Mouse (Mus musculus): ENCODE measurements around the gene Tmem138. TPM values are rescaled to one million over a fixed set of nuclear protein-coding genes. Genes with fewer than 3 reads are reported as not detected.

Tmem138 gene
- polyA plus RNA-seq (2014; fragmentation: Nextera tagmentation; extraction: Ambion mirVana), result 58.7 and 62.3 TPM in 2 replicates

DNA sequence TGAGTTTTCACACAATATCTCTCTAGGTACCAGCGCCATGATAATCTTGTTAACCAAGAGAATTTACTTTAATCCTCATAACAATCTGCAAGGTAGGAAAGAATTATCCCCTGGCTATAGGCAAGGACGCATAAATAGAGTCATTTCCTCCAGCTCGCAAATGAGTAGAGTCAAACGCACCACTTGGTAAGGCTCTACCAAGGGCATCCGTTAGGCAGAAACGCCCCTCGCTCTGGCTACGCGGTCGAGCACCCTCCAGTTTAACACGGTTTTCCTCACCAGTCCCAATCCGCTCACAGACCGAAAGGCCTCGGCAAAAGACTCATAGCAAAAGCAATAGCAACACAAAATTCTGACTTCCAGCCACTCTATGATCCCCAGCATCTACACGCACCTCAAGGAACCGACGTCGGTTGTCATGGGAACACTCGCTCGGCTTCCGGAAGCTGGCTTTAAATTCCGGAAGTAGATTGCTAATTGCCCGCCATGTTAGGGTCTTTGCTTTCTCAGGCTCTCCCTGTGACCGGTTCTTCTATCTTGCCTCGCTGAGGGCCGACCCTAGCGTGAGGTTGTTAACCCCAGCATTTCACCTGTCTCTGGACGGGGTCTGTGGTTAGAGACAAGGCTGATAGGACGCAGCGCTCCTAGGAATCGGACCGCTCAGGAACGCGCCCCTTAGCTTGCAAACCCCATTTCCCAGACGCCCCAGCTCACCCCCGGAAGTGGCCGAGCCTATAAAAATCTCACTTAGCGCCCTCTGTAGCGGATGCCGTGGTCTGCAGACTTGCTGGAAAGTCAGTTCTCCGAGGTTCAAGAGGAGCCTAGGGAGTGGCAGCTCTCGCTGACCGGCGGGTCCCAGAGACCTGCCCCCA, at the start of gene Tmem138, which contains the start of gene Cyb561a3:
Gene Tmem138, minus strand, starts transcription at position 673 of the 872 bp plus-strand sequence.
Gene Cyb561a3, plus strand, starts transcription at position 483 of the 872 bp plus-strand sequence.
- peak; percentile 96 for ATAC-seq (ENCODE audit: low FRiP score)

DNA sequence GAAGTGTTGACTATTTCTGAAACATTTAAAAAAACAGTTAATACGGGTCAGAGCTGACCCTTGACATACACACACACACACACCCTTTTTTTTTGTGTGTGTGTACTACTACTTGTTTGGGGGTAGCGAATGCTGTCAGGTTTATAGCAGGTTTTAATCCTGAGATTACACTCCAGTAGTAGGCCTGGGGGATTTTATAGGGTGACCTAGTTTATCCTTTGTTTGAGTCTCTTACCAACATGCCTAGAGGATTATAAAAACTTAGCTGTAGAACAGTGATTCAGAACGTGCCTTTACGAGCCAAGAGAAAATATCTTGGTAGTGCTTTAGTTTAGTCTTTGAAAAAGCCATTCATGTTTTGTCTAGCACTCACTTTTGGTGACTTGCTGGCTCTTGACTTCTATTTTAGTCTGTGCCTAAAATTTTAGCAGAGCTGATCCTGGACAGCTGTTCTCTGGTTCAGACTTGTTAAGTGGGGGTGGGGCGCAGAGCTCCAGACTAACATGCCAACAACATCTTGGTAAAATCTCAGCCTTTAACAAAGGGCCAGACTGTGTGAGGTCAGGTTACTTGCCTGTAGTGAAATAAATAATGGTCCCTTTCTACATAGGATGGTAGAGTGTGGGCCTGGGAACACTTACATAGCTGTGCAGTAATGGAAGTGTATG, 31.5 kb upstream of the Tmem138 start:
- Histone ChIP-seq H3K9me3 (ENCODE audit: control insufficient read depth, low read length) (no peaks in the 10 kb centered on the region), H3K4me3 (ENCODE audit: low read depth, low read length) (no peak overlapping the region), H3K9ac (ENCODE audit: low read depth, low read length) (no peak overlapping the region), H3K27me3 (ENCODE audit: control insufficient read depth, insufficient read depth, low read length) (no peaks in the 10 kb centered on the region), H3K27ac (ENCODE audit: low read depth, low read length) (no peak overlapping the region), H3K4me1 (replicated peaks; ENCODE audit: control insufficient read depth, insufficient read depth, low read length) (no peaks in the 10 kb centered on the region), H3K36me3 (ENCODE audit: control insufficient read depth, insufficient read depth, low read length) (peaks cover 23% of the 10 kb centered on the region), H3K4me2 (replicated peaks; ENCODE audit: low read depth, low read length) (no peak overlapping the region)
- WGBS, result 96% methylated on average over 5 of the region's 5 CpGs
- ATAC-seq (ENCODE audit: low FRiP score) (no peak), DNase-seq (ENCODE audit: low spot score) (no peak)

More for the DNA sequence above, at the start of gene Tmem138, which contains the start of gene Cyb561a3:
- under 1% methylated on average over 44 of the region's 44 CpGs for WGBS
- no peaks in the 10 kb centered on the region for H3K9me3 ChIP-seq (ENCODE audit: control insufficient read depth, low read length)
- H3K4me3 ChIP-seq (ENCODE audit: low read depth, low read length), result peak within 1 kb of the TSS; percentile 60
- H3K4me1 ChIP-seq (replicated peaks; ENCODE audit: control insufficient read depth, insufficient read depth, low read length), result 0 out of 2 replicates have a peak, but pooled peaks cover 4% of the 10 kb centered on the region
- H3K4me2 ChIP-seq (replicated peaks; ENCODE audit: low read depth, low read length), result peak within 1 kb of the TSS; percentile 81
- peak within 1 kb of the TSS; percentile 85 for H3K27ac ChIP-seq (ENCODE audit: low read depth, low read length)
- no peaks in the 10 kb centered on the region for H3K27me3 ChIP-seq (ENCODE audit: control insufficient read depth, insufficient read depth, low read length)
- DNase-seq (ENCODE audit: low spot score), result peak; percentile 93
- no peaks in the 10 kb centered on the region for H3K36me3 ChIP-seq (ENCODE audit: control insufficient read depth, insufficient read depth, low read length)
- peak within 1 kb of the TSS; percentile 86 for H3K9ac ChIP-seq (ENCODE audit: low read depth, low read length)

DNA sequence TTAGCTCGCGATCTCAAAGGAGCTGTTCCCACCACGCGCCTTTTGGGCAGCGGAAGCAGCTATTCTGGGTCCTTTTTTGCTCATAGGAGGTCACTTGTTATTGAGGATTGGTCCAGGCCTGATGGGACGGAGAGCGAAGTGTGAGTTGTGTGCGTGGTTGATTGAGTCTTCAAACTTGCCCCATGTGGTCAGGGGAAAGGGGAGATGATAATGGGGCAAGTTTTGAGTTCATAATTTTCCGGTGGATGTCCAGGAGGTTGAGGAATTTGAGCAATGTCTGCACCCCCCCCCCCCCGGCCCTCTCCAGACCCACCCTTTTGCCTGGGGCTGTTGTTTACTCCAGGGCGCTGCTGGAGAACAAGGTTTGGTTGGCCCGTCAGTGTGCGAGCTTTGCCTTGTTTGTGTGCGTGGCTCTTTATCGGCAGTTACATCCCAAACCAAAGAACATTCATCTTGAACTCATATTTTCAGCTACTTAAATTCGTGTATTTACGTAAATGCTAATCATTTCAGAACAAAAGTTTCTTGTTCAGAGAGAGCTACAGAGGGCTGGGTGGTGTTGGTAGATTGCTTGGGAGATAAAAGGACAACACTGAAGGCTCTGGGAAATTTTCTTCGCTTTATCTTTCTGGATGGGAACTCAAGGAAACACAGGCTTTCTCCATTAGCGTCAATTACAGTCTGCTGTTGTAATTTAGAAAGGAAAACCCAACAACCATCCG, 28.9 kb upstream of the Tmem138 start:
- Histone ChIP-seq H3K9me3 (ENCODE audit: control insufficient read depth, low read length) (no peaks in the 10 kb centered on the region), H3K9ac (ENCODE audit: low read depth, low read length) (peak overlapping the region; percentile 92), H3K27me3 (ENCODE audit: control insufficient read depth, insufficient read depth, low read length) (no peaks in the 10 kb centered on the region), H3K4me2 (replicated peaks; ENCODE audit: low read depth, low read length) (peak overlapping the region; percentile 72), H3K4me3 (ENCODE audit: low read depth, low read length) (peak overlapping the region; percentile 95), H3K36me3 (ENCODE audit: control insufficient read depth, insufficient read depth, low read length) (peaks cover 10% of the 10 kb centered on the region; the same call in 1 of the 2 replicates), H3K27ac (ENCODE audit: low read depth, low read length) (peak overlapping the region; percentile 75), H3K4me1 (replicated peaks; ENCODE audit: control insufficient read depth, insufficient read depth, low read length) (no peaks in the 10 kb centered on the region)
- 0 out of 2 replicates have a peak, but pooled peaks have one; percentile 10 for ATAC-seq (ENCODE audit: low FRiP score)
- WGBS, result 7% methylated on average over 20 of the region's 20 CpGs
- no peak for DNase-seq (ENCODE audit: low spot score)

DNA sequence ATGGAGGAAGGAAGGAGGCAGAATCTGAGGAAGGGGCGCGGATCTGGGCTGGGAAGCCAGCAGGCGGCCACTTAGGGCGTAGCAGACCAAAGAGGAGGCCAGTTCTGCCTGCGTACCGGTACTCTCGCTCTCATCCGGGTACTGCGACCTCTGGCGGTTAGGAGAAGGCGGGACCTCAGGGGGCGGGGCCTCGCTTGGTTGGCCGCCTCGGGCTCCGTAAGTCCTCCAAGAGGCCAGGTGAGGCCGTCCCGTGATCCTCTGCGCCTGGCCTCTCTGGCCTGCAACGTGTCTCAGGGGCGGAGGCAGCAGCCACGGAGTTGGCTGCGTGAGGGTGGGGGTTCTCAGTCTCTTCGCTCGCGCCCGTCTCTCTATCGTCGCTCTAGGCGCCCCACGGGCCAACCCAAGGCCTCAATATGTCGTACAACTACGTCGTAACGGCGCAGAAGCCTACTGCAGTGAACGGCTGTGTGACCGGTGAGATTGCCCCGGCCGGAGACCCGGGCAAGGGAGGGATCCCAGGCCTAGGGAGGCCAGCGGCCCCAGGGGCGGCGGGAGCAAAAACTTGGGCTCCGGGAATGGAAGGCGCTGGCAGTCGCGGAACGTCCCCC, 28.2 kb upstream of the Tmem138 start, which contains the start of the genes Ddb1 and Tkfc:
Gene Ddb1, plus strand, starts transcription at position 35 of the 608 bp plus-strand sequence.
Gene Tkfc, minus strand, starts transcription at position 362 of the 608 bp plus-strand sequence.
- WGBS, result 0% methylated on average over 49 of the region's 49 CpGs
- H3K9ac ChIP-seq (ENCODE audit: low read depth, low read length), result peak within 1 kb of the TSS; percentile 92
- H3K4me1 ChIP-seq (replicated peaks; ENCODE audit: control insufficient read depth, insufficient read depth, low read length), result no peaks in the 10 kb centered on the region
- ATAC-seq (ENCODE audit: low FRiP score), result peak; percentile 96
- H3K27me3 ChIP-seq (ENCODE audit: control insufficient read depth, insufficient read depth, low read length), result no peaks in the 10 kb centered on the region
- no peaks in the 10 kb centered on the region for H3K9me3 ChIP-seq (ENCODE audit: control insufficient read depth, low read length)
- peak within 1 kb of the TSS; percentile 95 for H3K4me3 ChIP-seq (ENCODE audit: low read depth, low read length)
- peak; percentile 100 for DNase-seq (ENCODE audit: low spot score)
- H3K4me2 ChIP-seq (replicated peaks; ENCODE audit: low read depth, low read length), result peak within 1 kb of the TSS; percentile 72
- H3K36me3 ChIP-seq (ENCODE audit: control insufficient read depth, insufficient read depth, low read length), result 0 out of 2 replicates have a peak, but pooled peaks cover 7% of the 10 kb centered on the region
- peak within 1 kb of the TSS; percentile 75 for H3K27ac ChIP-seq (ENCODE audit: low read depth, low read length)

DNA sequence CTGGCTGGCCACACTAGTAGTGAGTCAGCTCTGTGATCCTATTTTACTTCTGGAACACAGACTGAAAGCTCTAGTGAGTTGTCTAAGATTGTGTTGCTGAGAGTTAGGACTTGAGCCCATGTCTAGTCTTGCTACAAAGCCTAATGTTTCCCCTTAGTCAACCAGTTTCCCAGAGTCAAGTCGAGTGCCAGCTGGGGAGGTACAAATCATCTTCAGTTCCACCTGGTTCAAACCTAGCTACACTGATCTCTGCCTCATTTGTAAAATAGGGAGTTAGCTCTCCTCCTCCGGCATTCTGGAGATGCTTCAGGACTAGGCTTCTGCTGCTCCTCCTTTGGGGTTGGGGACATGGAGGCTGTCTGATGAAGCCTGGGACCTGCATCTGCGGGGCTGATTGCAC, 27.4 kb upstream of the Tmem138 start:
- Histone ChIP-seq H3K4me3 (ENCODE audit: low read depth, low read length) (peak overlapping the region; percentile 95), H3K27ac (ENCODE audit: low read depth, low read length) (peak overlapping the region; percentile 75), H3K4me2 (replicated peaks; ENCODE audit: low read depth, low read length) (peak overlapping the region; percentile 41), H3K36me3 (ENCODE audit: control insufficient read depth, insufficient read depth, low read length) (0 out of 2 replicates have a peak, but pooled peaks cover 6% of the 10 kb centered on the region), H3K9me3 (ENCODE audit: control insufficient read depth, low read length) (no peaks in the 10 kb centered on the region), H3K27me3 (ENCODE audit: control insufficient read depth, insufficient read depth, low read length) (no peaks in the 10 kb centered on the region), H3K9ac (ENCODE audit: low read depth, low read length) (peak overlapping the region; percentile 59), H3K4me1 (replicated peaks; ENCODE audit: control insufficient read depth, insufficient read depth, low read length) (no peaks in the 10 kb centered on the region)
- DNase-seq (ENCODE audit: low spot score) (no peak), ATAC-seq (ENCODE audit: low FRiP score) (no peak)
- 60% methylated on average over 3 of the region's 3 CpGs for WGBS

DNA sequence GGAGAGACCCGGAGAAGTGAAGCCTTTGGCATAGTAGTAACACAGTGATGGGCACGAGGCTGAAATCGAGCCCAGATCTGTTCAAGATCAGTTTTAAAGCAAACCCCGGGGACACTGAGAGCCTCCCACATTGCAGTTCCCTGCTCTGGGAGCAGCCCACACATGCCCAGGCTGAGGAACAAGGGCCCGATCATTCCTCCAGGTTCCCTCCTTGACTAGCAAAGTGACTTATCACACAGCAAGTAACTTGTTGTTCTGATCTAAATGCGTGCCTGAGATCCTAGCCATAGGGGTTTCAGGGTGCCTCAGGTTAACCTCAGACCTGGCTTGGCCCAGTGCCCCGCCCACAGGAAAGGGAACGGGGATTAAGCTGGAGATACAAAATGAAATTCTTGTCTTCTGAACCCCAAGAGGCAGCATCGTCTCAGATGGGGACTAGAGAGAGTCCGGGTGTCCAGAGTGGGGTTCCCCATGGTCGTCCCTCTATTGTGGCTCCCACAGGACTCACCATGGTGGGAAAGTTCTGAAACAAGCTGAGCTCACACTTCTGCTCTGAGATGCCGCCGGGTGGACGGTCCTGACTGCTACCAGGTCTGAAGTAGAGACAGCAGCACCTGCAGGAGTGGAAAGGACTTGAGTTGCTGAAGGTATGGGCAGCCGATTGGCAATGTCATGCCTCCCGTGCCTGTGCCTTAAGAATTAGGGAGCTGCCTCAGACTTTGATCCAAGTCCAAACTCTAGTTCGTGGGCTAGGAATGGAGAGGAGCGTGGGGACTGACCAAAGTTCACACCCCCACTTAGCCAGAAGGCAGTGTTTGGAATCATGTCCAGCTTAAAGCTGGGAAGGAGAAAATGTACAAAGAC, 26.7 kb upstream of the Tmem138 start:
- Histone ChIP-seq H3K4me1 (replicated peaks; ENCODE audit: control insufficient read depth, insufficient read depth, low read length) (no peaks in the 10 kb centered on the region), H3K4me3 (ENCODE audit: low read depth, low read length) (no peak overlapping the region), H3K9me3 (ENCODE audit: control insufficient read depth, low read length) (no peaks in the 10 kb centered on the region), H3K27me3 (ENCODE audit: control insufficient read depth, insufficient read depth, low read length) (no peaks in the 10 kb centered on the region), H3K36me3 (ENCODE audit: control insufficient read depth, insufficient read depth, low read length) (0 out of 2 replicates have a peak, but pooled peaks cover 4% of the 10 kb centered on the region), H3K4me2 (replicated peaks; ENCODE audit: low read depth, low read length) (no peak overlapping the region), H3K27ac (ENCODE audit: low read depth, low read length) (no peak overlapping the region), H3K9ac (ENCODE audit: low read depth, low read length) (no peak overlapping the region)
- WGBS, result 90% methylated on average over 18 of the region's 18 CpGs
- no peak for ATAC-seq (ENCODE audit: low FRiP score)
- DNase-seq (ENCODE audit: low spot score), result no peak

DNA sequence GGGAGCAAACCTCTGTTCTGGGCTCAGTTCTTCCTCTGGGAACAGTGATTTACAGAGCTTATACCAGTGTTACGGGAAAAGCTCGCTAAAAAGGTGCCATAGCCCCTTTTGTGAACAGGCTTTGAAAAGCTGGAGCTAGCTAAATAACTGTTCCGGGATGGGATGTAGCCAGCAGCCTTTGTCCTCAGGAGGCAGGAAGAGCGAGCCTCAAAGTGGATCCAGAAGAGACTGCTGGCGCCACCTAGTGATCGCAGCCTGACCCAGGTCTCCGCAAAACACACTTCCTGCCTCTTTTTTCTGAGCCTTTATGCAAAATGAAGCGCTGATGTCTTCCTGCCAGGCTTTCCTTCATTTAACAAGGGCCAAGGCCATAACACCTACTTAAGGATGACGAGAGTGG, 25.6 kb upstream of the Tmem138 start:
- H3K9me3 ChIP-seq (ENCODE audit: control insufficient read depth, low read length), result no peaks in the 10 kb centered on the region
- WGBS, result 4% methylated on average over 9 of the region's 9 CpGs
- peak; percentile 70 for ATAC-seq (ENCODE audit: low FRiP score)

More for the DNA sequence above, 25.6 kb upstream of the Tmem138 start:
- H3K36me3 ChIP-seq (ENCODE audit: control insufficient read depth, insufficient read depth, low read length), result no peaks in the 10 kb centered on the region
- H3K4me1 ChIP-seq (replicated peaks; ENCODE audit: control insufficient read depth, insufficient read depth, low read length), result no peaks in the 10 kb centered on the region
- H3K27me3 ChIP-seq (ENCODE audit: control insufficient read depth, insufficient read depth, low read length), result no peaks in the 10 kb centered on the region
- DNase-seq (ENCODE audit: low spot score), result peak; percentile 95
- peak overlapping the region; percentile 87 for H3K27ac ChIP-seq (ENCODE audit: low read depth, low read length)
- peak overlapping the region; percentile 26 for H3K4me2 ChIP-seq (replicated peaks; ENCODE audit: low read depth, low read length)
- H3K9ac ChIP-seq (ENCODE audit: low read depth, low read length), result peak overlapping the region; percentile 72
- H3K4me3 ChIP-seq (ENCODE audit: low read depth, low read length), result peak overlapping the region; percentile 6; the same call in 1 of the 2 replicates
